Mouse (Mus musculus) megakaryocyte, adult 5-6 weeks (primary cell): Measurements from ENCODE around the gene Tmem260. TPM values are rescaled to one million over a fixed set of nuclear protein-coding genes. Genes with fewer than 3 reads are reported as not detected.
A peak's percentile ranks its signal among the peaks of the same experiment; 100 is the strongest.
"Not testable (repeated sequence)": the region's sequence is repeated elsewhere in the genome, so short reads cannot be mapped to it uniquely, and the experiment has no call there.

Source experiments
- ATAC-seq: 2 replicates; pipeline ENCODE4 v1.8.0; 2016; ENCODE audit warnings: mild to moderate bottlenecking, inconsistent platforms; ENCODE audit not compliant: poor library complexity, severe bottlenecking
- total RNA-seq, 2 experiments: library from RNA; stranded (forward) in 1 of 2; stranded (reverse) in 1 of 2; fragments of 153-499, 151-499 nt in 1 of 2; fragments of 221-1000, 200-1000 nt in 1 of 2; gene quantifications; 2 replicates each; pipeline versions ENCODE4 v1.2.3 to v1.2.4; 2015 to 2017

The Tmem260 gene
- total RNA-seq (2015) = 18.6 and 20.6 TPM in 2 replicates
- total RNA-seq (2017) = 15.6 and 16.7 TPM in 2 replicates

DNA sequence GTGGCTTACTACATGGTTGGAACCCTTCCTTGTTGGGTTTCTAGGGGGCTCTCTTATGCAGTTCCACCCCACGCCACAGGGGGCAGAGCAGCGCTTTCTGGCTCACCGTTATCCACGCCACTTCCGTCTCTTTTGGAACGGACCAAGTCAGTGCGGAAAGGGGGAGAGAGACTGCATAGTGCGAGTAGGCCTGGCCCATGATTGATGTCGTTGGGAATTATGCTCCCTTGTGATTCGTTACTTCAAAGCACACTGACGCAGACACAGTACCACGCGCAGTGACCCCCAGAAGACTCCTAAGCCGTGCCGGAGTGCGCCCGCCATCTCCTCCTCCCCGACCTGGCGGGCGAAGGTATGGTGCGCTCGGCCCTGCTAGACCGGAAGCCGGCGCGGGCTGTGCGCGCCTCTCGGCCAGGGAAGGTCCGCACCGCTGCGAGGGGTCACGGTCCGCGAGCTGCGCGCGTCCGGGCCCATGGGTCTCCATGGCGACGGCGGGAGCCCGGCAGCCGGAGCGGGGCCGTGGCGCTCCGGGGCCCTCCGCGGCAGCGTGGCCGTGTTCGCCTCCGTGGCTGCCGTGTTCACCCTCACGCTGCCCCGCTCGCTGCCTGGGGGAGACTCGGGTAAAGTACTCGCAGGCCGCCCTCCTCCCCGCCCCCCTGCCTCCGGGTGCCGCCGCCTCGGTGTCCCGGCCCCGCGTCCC lies at the start of gene Tmem260:
TSS of gene Tmem260 (plus strand) at position 141 of the 700 bp plus-strand sequence.
- peak; percentile 97 for ATAC-seq

DNA sequence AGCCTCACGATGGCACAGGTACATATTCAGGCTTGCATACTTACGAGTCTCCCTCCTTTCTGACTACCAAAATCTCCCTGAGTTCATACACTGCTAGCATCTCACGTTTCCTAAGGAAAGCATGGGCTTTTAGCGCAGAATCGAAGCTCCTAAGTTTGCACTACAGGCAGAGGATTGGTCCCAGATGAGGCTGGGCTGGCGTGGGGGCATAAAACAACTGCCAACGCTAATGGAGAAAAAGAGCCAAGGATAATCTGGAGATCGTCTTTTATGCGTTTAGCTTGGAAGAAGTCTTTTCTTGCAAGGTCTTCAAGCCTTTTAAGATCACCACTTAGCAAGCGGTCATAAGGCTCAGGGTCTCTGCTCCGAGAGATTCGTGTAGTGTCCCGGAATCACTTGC lies 39.8 kb upstream of the Tmem260 start:
- ATAC-seq = no peak

DNA sequence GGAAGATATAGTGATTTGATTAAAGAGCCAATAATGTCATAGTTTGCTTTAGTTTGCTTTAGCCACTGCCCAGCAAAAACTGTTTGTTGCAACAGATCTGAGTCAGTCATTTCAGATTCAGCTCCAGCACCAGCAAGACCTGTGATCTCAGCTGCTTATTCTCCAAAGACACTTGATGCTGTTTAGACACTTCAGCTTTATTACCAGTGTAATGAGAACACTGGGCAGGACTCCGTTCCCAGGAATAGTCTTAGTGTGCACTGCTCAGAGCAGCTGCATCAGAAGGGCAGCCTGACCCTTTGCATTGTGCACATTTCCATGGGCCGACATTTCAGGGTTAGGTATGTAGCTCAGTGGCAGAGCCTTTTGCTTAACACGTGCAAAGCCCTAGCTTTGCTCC lies 28.9 kb upstream of the Tmem260 start:
- ATAC-seq = no peak

DNA sequence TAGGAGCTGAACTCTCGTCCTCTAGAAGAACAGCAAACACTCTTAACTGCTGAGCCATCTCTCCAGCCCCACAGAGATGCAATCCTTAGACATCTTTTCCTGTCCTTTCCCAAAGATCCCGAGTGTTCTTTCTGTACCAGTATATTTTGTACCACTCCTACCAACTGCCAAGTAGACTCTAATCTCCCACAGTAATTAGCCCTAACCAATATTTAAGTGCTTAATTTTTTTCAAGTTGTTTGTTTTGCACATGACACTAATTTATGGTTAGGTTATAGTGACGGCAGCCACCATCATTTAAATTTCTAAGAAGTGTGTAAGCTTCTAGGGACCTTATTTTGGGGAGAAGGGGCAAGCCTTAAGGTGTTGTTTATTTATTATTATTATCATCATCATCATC lies 27.7 kb upstream of the Tmem260 start:
- ATAC-seq = no peak

DNA sequence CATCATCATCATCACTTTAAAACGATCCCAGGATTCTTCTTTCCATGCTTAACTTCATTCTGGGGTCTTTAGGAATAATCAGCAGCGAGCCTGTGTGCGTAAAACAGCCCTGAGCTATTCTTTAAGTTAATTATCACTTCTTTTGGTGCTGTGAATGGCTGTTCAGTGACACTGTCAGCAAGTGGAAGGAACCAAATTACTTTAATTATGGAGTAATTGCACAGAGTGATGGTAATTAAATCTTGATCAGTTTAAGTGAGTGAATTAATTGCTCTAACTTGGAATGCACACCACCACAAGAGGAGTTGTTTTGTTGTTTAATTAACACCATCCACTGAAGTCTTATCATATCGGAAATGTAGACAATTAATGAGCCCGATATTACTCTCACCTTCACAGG lies 27.3 kb upstream of the Tmem260 start:
- no peak for ATAC-seq

DNA sequence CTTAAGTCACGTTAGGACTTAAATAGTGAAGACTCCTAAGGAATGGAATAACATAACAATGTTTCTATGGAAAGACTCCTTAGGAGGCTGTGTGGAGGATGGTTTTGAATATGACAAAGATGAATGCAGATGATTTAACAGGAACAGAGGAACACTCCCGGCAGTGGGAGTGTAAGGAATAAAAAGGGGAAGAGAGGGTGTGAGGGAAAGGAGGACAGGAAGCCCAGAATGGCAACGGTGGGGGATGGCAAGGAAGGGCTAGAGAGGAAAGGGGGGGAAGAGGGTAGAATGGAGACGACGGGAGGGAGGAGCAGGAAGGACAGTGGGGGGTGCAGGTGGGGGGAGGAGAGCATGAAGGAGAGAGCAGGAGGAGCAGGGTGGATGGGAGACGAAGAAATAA lies 24.4 kb upstream of the Tmem260 start:
- ATAC-seq = no peak

DNA sequence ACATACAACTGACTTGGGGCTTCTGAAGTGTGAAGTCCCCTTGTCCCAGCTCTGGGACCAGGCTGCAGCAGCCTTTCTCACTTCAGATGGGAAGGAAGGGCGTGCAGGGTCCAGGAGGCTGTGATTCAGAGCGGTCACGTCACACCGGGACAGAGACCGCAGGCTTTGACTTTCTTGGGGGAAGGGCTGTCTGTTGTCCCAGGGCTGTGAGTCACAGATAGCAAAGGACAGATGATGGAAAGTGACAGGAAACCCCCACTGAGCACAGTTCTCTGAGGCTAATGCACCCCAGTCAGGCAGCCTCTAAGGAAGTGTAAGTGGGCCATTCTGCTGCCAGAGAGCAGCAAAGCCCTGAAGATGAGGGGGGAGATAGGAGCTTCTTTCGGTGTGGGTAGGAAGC lies 23.9 kb upstream of the Tmem260 start:
- ATAC-seq = peak; percentile 84

DNA sequence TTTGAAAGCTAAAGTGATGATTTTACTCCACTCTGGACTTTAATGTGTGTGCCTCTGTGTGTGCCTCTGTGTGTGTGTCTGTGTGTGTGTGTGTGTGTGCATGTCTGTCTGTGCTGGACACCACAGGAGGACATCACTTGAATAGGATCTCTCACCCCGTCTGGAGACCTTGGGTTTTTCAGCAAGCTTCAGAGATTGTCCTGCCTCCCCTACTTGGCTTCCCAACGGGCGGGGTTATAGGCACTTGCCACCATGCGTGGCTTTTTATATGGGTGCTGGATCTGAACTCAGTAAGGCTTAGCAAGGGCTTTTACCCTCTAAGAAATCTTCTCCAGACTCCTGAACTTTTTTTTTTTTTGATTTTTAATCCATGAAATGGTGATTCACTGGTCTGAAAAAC lies 23.5 kb upstream of the Tmem260 start:
- ATAC-seq = no peak

DNA sequence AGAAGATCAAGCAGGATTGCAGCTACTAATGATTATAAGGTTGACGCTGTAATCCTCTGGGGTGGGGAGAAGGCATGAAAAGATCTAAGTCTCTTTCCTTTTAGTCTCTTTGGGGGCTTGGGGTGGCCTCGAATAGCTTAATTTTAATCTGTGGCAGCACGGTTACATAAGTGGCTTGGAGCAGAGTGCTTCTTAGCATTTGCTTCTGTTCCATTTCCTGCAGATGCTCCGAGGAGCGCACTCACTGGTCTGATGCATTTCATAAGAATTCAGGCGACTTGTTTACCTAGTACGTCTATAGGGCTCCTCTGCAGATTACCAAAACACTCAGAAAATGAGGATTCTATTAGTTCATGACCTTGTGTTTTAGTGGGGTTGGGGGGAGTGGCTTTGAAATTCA lies 23.0 kb upstream of the Tmem260 start:
- ATAC-seq = no peak

DNA sequence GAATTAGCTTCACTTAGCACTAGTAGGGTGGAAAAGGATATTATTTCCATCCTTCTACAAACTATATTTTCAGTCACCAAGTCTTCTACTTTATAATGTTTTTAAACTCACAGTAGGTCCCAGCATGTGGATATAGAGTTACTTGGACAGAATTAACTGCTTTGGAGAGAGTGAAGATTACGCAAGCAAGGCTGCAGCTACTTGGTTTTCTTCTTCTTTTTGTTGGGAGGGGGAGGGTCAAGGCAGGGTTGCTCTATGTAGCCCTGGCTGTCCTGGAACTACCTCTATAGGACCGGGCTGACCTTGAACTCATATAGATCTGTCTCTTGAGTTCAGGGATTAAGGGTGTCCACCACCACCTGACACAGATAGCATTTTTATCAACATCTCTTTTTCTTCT lies 13.9 kb upstream of the Tmem260 start:
- no peak for ATAC-seq

DNA sequence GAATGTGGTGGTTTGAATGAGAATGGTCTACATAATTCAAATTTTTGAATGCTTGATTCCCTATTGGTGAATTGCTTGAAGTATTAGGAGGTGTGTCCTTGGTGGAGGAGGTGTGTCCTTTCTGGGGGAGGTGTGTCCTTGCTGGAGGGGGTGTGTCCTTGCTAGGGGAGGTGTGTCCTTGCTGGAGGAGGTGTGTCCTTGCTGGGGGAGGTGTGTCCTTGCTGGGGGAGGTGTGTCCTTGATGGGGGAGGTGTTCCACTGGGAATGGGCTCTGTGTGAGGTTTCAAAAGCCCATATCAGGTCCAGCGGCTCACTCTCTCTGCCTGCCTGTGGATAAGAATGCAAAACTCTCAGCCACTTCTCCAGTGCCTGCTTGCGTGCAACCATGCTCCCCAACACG lies 2.1 kb upstream of the Tmem260 start:
- peak; percentile 30 for ATAC-seq

DNA sequence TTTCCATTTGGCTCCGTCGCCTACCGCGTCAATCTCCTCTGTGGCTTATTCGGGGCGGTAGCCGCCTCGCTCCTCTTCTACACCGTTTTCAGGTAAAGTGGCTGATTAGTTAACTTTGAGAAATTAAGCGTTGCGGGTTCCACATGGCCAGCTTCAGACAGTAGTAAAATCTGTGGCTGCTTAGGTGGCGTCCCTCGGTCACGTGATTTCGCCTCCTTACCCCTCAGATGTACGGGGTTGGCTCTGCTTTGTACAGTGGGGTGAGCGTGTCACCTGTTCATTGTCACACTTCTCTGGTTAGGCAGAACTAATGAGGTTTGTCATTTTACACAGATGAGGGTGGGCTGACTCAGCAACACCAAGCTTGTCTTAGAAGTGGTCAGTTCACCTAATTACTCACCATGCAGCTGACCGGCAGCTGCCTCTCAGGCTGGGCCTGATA lies 6.1 kb downstream of the Tmem260 start:
- ATAC-seq = no peak

DNA sequence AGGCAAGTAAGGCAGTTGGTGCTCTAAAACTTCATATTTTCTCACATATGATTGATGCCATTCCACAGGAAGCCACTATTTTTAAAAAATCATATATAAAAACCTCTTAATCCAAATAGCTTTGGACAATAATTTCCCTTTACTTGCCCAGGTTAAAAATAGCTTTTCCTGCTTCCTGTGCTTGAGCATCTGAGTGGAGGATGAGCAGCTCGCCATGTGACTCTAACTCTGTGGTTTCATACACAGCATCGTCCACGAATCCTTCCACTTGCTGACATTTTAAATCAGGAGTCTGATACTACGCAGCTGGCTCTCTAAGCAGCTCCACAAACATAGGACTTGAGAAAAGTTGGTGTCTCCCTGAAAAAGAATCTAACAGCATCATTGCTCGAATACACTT lies 7.5 kb downstream of the Tmem260 start:
- no peak for ATAC-seq

DNA sequence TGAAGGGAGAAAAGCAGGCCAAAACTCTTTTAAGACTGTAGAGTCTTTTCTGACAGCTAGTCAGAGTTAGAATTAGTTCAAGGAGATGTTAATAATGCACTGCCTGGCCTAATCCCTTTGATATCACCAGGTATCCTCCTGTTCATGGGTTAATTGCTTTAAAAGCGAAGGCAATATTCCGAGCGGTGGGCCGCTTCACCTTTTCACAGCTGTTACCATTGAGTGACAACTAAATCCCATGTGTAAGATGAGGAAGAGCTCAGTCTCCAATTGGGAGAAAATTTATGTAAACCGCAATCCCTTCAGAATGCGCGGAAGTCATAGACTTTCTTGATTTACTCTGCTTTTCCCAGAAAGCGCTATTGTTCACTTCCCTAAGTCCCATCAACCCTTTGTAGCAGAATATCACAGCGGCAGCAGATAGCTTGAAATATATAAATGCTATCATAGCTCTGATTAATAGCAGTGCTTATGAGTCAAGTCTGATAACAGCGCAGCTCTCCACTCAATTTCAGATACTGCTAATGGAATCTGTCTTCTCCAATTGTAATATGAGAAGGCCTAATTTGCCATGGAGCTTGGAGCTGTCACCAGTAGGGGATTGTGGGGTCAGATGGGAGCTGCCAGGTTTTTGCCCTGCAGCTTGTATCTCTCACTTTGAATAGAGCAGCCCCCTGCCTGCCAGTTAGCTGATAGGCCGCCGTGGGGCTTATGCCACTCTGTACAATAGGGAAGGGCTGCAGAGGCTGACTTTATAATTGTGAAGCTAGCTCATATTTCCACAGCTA lies 10.6 kb downstream of the Tmem260 start:
- ATAC-seq = no peak

DNA sequence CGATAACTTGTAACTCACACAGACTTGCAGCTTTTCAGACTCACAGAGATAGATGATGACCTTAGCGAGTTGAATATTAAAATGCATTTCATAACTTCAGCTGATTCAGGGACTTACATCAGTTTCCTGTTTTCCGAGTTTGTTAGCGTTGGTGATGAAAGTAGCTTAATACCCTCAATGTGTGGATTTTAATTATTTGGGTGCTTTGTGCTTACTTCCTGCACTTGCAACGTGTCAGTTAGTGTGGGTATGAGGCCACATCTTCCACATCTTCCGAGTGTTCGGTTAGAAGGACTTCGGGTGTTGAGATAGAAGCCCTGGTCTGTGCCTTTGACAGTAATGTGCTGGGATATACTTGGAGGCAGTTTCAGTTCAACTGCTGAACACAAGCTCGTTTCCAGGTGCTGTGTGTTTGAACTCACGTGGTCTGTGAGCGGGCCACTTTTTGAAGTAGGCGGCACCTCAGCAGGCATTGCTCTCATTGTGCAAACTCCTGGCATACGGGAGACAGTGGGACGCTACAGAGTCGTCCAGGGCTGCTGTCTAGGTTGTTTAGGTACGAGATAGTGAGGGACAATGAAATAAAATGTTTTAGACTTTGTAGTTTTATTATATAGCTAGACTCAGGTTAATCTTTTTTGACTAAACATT lies 11.5 kb downstream of the Tmem260 start:
- ATAC-seq = peak; percentile 51

DNA sequence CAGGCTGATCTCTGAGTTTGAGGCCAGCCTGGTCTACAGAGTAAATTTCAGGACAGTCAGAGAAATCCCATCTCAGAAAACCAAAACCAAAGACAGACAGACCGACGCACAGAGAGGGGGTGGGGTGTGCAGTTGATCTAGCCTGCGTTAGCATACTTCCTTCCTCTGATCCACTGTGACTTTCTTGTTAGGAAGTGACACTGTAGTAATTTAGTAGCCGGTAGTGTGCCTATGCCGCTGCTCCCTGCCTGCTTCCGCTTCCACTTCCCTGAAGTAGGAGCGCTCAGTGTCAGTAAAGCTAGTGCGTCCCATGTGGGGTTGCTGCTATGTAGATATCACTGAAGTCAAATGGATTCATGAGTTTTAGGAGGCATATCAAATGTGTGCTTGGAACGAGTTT lies 13.0 kb downstream of the Tmem260 start:
- peak; percentile 75 for ATAC-seq

DNA sequence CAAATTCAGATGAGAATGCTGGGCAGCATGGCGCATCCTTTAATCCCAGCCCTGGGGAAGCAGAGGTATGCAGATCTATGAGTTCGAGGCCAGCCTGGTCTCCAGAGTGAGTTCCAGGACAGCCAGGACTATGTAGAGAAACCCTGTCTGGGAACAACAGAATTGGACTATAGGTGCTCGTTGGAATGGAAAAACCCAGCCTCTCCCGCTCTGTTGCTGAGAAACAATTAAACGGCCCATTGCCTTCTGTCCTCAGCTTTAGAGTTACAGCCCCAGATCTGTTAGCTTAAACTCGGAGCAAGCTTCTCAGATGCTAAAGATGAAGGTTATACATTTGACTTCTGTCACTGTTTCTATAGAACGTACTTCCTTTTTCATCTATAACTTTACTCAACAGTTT lies 22.4 kb downstream of the Tmem260 start:
- no peak for ATAC-seq

DNA sequence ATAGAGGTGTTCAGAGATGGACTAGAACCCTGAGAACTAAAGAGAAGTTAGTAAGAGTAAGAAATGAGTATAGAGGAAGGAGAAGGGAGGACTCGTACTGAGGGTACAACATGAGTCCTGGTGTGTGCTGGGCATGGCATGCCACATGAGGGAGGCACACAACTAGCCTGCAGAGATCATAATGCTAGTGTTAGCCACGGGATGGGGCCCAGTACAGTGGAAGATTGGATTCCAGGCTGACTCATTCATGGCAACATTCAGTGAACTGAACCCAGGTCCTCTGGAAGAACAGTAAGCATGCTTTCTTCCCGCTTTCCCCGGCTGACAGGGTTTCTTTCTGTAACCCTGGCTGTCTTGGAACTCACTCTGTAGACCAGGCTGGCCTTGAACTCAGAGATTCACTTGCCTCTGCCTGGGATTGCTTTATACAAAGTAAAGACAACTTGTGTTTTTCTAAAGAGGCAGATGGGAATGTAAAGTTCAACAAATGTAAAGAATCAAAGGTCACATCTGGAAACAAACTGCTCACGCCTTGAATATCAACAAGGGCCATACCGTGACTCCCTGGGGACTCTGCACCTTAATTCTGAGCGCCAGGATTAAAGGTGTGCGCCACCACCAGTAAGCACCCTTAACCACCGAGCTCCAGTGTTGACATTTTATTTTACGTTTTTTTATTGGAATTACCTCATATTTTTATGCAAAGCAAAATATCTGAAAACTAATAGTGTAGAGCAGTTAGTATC lies 25.0 kb downstream of the Tmem260 start:
- no peak for ATAC-seq

DNA sequence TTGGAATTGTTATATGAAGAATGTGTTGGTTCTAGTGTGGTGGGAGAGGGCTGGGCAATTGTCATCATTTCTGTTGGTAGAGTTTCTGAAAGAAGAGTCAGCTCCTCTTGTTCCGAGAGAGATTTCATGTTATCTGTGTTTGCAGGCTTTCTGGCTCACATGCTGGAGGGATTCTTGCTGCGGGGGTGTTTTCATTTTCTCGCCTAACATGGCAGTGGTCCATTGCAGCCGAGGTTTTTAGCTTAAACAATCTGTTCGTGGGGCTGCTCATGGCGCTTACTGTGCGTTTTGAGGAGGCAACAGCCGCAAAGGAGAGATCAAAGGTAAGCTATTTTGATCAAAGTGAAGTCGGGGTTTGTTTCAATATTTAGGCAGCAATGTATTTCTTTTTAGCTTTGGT lies 26.3 kb downstream of the Tmem260 start:
- ATAC-seq = no peak

DNA sequence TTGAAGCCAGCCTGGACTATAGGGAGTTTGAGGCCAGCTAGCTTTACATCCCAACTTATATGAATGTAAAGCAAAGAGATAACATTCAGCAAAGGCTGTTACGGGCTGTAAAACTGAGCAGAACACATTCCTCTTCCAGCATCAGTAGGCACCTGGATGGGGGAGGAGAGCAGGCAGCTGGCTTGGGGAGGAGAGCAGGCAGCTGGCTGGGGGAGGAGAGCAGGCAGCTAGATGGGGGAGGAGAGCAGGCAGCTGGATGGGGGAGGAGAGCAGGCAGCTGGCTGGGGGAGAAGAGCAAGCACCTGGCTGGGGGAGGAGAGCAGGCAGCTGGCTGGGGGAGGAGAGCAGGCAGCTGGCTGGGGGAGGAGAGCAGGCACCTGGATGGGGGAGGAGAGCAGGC lies 29.4 kb downstream of the Tmem260 start:
- ATAC-seq = no peak

DNA sequence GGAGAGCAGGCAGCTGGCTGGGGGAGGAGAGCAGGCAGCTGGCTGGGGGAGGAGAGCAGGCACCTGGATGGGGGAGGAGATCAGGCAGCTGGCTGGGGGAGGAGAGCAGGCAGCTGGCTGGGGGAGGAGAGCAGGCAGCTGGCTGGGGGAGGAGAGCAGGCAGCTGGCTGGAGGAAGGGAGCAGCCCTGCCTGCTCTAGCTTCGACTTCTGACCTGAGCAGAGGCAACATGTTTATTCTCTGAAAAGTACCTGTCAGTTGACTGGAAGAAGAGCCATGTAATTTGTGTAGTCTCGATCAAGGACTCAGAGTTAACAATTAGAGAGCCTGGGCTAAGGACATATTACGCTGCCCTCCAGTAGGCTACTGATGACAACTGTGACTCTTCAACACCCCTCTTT lies 29.9 kb downstream of the Tmem260 start:
- ATAC-seq = not testable (repeated sequence)
